Mouse (Mus musculus): ENCODE results near the gene Lmo2. TPM values are rescaled to one million over a fixed set of nuclear protein-coding genes. Genes with fewer than 3 reads are reported as not detected.

The Lmo2 gene
- polyA plus RNA-seq, 1 experiment from 2014 or later = 44.5 TPM

DNA sequence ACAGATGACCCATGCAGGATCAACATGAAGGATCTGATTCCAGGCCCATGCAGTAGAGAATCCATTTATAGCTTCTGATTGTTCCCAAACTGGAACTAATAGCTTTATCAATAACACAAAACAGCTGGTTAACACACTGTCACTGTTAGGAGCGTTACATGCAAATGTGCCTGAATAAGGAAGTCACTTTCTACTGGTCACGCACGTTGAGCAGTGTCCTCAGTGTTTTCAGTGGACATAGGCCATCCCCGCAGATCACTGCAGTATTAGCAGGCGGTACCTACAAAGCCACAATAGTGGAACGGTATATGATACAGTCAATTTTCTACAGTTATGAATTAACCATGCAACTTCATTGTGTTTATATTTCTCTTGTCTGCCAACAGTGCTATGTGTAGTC lies 38.3 kb upstream of the Lmo2 start:
- no peak overlapping the region for H3K4me2 ChIP-seq
- no peaks in the 10 kb centered on the region for H3K36me3 ChIP-seq (ENCODE audit: insufficient read depth)
- no peaks in the 10 kb centered on the region for H3K27me3 ChIP-seq (ENCODE audit: insufficient read depth, low read length)
- ATAC-seq (ENCODE audit: insufficient read depth) (no peak), DNase-seq (no peak)
- no peak overlapping the region for H3K4me3 ChIP-seq (ENCODE audit: low read depth, low read length)
- no peak overlapping the region for H3K9ac ChIP-seq
- H3K4me1 ChIP-seq (ENCODE audit: insufficient read depth) = no peaks in the 10 kb centered on the region
- no peak for TF ChIP-seq CTCF (IDR thresholded peaks at IDR 0.05; ENCODE audit: low read depth)
- WGBS = 82% methylated on average over 6 of the region's 6 CpGs
- H3K27ac ChIP-seq (ENCODE audit: low read depth) = no peak overlapping the region
- H3K9me3 ChIP-seq (ENCODE audit: low read depth, low read length) = no peaks in the 10 kb centered on the region

DNA sequence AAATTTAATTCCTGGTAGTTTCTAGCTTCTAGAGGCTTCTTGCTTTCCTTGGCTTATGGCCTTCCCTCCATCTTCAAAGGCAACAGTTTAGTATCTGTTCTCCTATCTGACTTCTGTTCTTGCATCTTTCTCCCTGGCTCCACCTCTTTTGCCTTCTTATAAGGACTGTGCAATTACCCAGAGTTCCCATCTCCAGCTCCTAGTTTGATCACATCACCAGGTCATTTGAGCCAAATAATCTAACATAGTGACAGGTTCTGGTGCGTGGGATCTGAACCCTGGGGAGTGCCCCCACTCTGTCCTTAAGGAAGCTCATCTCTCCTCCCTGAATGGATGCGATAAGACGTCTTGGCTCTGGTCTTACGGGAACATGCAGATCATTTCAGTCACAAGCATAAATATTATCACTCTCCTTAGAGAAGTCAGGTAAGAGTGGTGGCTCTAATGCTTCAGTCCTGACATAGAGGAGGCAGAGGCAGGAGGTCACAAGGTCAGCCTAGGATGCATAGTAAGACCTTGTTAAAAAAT lies 31.1 kb upstream of the Lmo2 start:
- TF ChIP-seq CTCF (IDR thresholded peaks at IDR 0.05; ENCODE audit: low read depth) = no peak
- no peak overlapping the region for H3K27ac ChIP-seq (ENCODE audit: low read depth)
- no peak overlapping the region for H3K4me3 ChIP-seq (ENCODE audit: low read depth, low read length)
- ATAC-seq (ENCODE audit: insufficient read depth) (no peak), DNase-seq (no peak)
- H3K27me3 ChIP-seq (ENCODE audit: insufficient read depth, low read length) = no peaks in the 10 kb centered on the region
- H3K9me3 ChIP-seq (ENCODE audit: low read depth, low read length) = no peaks in the 10 kb centered on the region
- H3K36me3 ChIP-seq (ENCODE audit: insufficient read depth) = no peaks in the 10 kb centered on the region
- H3K9ac ChIP-seq = no peak overlapping the region
- H3K4me2 ChIP-seq = no peak overlapping the region
- peaks cover 3% of the 10 kb centered on the region; the same call in 1 of the 2 replicates for H3K4me1 ChIP-seq (ENCODE audit: insufficient read depth)
- WGBS = 79% methylated on average over 4 of the region's 4 CpGs

DNA sequence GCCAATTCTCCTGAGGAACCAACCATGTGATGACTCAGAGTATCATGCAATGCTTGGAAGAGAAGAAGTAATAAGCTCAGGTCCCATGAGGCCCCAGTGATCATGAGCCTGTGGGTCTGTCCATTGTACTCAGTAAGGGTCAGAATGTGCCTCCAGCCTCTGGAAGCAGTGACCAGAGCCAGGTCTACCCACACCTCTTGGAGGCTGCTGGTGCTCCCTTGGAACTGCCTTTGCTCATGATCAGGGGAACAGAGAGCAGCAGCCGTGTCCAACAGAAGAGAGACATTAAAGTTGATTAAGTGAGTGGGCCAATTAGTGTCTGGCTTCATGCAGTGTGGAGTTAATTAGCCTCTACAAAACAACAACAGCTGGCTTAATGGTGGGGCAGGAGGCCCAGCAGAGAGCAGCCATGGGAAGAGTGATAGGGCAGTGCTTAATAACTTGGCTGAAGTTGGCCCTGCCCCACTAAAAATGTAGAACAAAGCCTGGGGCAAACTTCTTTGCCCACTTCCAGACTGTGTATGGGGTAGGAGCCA lies 30.1 kb upstream of the Lmo2 start:
- DNase-seq (no peak), ATAC-seq (ENCODE audit: insufficient read depth) (no peak)
- H3K9me3 ChIP-seq (ENCODE audit: low read depth, low read length) = no peaks in the 10 kb centered on the region
- no peak overlapping the region for H3K9ac ChIP-seq
- H3K4me2 ChIP-seq = no peak overlapping the region
- H3K4me3 ChIP-seq (ENCODE audit: low read depth, low read length) = no peak overlapping the region
- 58% methylated on average over 1 of the region's 1 CpGs for WGBS
- peaks cover 3% of the 10 kb centered on the region; the same call in 1 of the 2 replicates for H3K4me1 ChIP-seq (ENCODE audit: insufficient read depth)
- no peak overlapping the region for H3K27ac ChIP-seq (ENCODE audit: low read depth)
- no peaks in the 10 kb centered on the region for H3K27me3 ChIP-seq (ENCODE audit: insufficient read depth, low read length)
- H3K36me3 ChIP-seq (ENCODE audit: insufficient read depth) = no peaks in the 10 kb centered on the region
- TF ChIP-seq CTCF (IDR thresholded peaks at IDR 0.05; ENCODE audit: low read depth) = no peak

DNA sequence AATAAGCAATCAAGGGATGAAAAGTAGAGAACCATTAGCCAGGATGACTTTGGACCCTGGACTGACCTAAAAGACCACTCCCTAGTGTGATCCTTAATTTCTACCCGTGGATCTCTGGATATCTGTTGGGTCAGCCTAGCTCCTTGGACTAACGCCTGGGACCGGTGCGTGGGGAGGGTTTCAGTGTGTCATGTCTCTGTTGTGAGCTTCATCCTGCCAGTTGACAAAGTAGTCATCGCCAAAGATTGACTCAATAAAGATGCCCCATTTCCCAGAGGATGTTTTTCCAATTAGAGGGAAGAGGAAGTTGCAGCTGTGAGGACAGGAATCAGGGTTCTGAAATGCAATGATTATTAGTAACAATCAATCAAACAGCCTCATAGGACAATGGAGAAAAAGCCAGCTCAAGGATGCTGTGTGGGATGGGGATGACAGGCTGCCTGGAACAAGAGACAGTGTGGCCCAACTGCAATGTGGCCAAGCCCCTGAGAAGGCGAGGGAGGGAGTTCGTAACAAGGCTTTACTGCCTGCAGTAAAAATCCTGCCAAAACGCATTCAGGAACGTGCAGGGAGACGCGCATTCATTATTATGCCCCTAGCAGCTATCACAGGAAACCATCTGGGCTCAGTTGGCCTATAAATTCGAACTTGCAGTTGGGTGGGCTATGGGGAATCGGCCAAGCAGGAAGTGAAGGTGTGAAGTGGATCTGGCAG lies 27.3 kb upstream of the Lmo2 start:
- Histone ChIP-seq H3K27me3 (ENCODE audit: insufficient read depth, low read length) (no peaks in the 10 kb centered on the region), H3K4me2 (no peak overlapping the region), H3K9me3 (ENCODE audit: low read depth, low read length) (no peaks in the 10 kb centered on the region), H3K4me3 (ENCODE audit: low read depth, low read length) (no peak overlapping the region), H3K4me1 (ENCODE audit: insufficient read depth) (peaks cover 3% of the 10 kb centered on the region; the same call in 1 of the 2 replicates), H3K9ac (no peak overlapping the region), H3K27ac (ENCODE audit: low read depth) (no peak overlapping the region), H3K36me3 (ENCODE audit: insufficient read depth) (no peaks in the 10 kb centered on the region)
- no peak for TF ChIP-seq CTCF (IDR thresholded peaks at IDR 0.05; ENCODE audit: low read depth)
- WGBS = 42% methylated on average over 13 of the region's 13 CpGs
- peak; percentile 65; the same call in 1 of the 2 replicates for ATAC-seq (ENCODE audit: insufficient read depth)
- peak; percentile 70 for DNase-seq

DNA sequence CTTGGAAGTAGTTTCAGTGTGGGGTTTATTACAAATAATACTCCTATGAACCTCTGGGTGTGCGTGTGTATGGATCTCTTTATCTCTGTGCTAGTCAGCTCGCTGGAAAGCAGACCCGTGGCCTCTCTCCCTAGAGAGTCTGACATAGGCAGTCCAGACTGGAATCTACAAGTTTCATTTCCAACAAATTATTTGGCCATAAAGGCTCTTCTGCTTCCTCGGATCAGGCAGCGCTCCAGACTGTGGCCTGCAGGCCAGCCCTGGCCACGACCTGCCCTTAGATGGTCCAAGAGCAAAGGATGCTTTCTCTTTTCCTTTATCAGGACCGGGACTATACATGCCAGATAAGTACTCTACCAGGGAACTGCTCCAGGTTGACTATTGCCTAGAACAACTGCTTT lies 26.3 kb upstream of the Lmo2 start:
- H3K4me3 ChIP-seq (ENCODE audit: low read depth, low read length) = no peak overlapping the region
- WGBS = 54% methylated on average over 7 of the region's 7 CpGs
- H3K27ac ChIP-seq (ENCODE audit: low read depth) = no peak overlapping the region
- DNase-seq (no peak), ATAC-seq (ENCODE audit: insufficient read depth) (no peak)
- no peak for TF ChIP-seq CTCF (IDR thresholded peaks at IDR 0.05; ENCODE audit: low read depth)
- no peaks in the 10 kb centered on the region for H3K36me3 ChIP-seq (ENCODE audit: insufficient read depth)
- H3K27me3 ChIP-seq (ENCODE audit: insufficient read depth, low read length) = no peaks in the 10 kb centered on the region
- peaks cover 3% of the 10 kb centered on the region; the same call in 1 of the 2 replicates for H3K4me1 ChIP-seq (ENCODE audit: insufficient read depth)
- H3K9me3 ChIP-seq (ENCODE audit: low read depth, low read length) = no peaks in the 10 kb centered on the region
- H3K4me2 ChIP-seq = no peak overlapping the region
- H3K9ac ChIP-seq = no peak overlapping the region

DNA sequence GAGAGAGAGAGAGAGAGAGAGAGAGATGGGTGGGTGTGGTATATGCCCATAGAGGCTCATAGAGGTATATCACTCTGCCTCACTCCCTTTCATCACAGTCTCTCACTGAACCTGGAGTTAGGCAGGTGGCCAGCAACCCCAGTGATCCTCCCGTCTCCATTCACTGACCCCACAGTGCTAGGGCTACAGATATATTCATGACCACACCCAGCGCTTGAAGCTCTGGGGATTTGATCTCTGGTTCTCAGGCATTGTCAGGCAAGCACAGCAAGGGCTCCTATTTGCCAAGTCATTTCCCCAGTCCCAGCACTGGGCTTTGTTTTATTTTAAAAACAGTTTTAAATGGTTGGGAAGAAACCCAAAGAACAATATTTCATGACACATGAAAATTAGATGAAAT lies 25.8 kb upstream of the Lmo2 start:
- no peaks in the 10 kb centered on the region for H3K27me3 ChIP-seq (ENCODE audit: insufficient read depth, low read length)
- ATAC-seq (ENCODE audit: insufficient read depth) (no peak), DNase-seq (no peak)
- no peak overlapping the region for H3K27ac ChIP-seq (ENCODE audit: low read depth)
- no peak for TF ChIP-seq CTCF (IDR thresholded peaks at IDR 0.05; ENCODE audit: low read depth)
- no peaks in the 10 kb centered on the region for H3K36me3 ChIP-seq (ENCODE audit: insufficient read depth)
- H3K9ac ChIP-seq = no peak overlapping the region
- WGBS = 52% methylated on average over 2 of the region's 2 CpGs
- H3K4me3 ChIP-seq (ENCODE audit: low read depth, low read length) = no peak overlapping the region
- H3K9me3 ChIP-seq (ENCODE audit: low read depth, low read length) = no peaks in the 10 kb centered on the region
- no peak overlapping the region for H3K4me2 ChIP-seq
- peaks cover 3% of the 10 kb centered on the region; the same call in 1 of the 2 replicates for H3K4me1 ChIP-seq (ENCODE audit: insufficient read depth)

DNA sequence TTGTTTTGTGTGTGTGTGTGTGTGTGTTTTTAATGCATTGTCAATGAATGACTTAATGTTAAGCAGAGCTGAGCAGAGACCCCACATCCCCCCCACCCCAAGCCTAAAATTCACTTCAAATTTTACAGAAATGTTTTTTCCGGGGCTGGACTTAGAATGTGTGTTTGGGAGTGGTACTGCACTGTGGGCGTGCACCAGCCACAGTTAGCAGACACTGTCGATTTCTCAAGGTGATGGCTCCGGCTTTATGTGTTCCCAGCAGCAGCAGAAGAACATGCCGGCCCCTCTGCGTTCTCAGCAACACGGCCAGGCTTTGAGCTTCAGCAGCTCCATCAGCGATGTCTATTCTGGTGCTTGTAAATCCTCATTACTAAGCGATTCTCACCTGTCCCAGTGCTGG lies 25.3 kb upstream of the Lmo2 start:
- Histone ChIP-seq H3K9ac (no peak overlapping the region), H3K4me3 (ENCODE audit: low read depth, low read length) (no peak overlapping the region), H3K4me1 (ENCODE audit: insufficient read depth) (peaks cover 3% of the 10 kb centered on the region; the same call in 1 of the 2 replicates), H3K9me3 (ENCODE audit: low read depth, low read length) (no peaks in the 10 kb centered on the region), H3K4me2 (no peak overlapping the region), H3K27ac (ENCODE audit: low read depth) (no peak overlapping the region), H3K36me3 (ENCODE audit: insufficient read depth) (no peaks in the 10 kb centered on the region), H3K27me3 (ENCODE audit: insufficient read depth, low read length) (no peaks in the 10 kb centered on the region)
- 69% methylated on average over 9 of the region's 9 CpGs for WGBS
- no peak for TF ChIP-seq CTCF (IDR thresholded peaks at IDR 0.05; ENCODE audit: low read depth)
- ATAC-seq (ENCODE audit: insufficient read depth) (no peak), DNase-seq (no peak)
